Mouse (Mus musculus) retina, embryonic 14.5 days (tissue): ENCODE measurements around the gene Terf2.
"Not testable (repeated sequence)": the region's sequence is repeated elsewhere in the genome, so short reads cannot be mapped to it uniquely, and the experiment has no call there.

Experiments used
- DNase-seq: peaks from one replicate; pipeline ENCODE4 v3.0.0-alpha.2; 2015; ENCODE audit warnings: low spot score

Terf2 gene

DNA sequence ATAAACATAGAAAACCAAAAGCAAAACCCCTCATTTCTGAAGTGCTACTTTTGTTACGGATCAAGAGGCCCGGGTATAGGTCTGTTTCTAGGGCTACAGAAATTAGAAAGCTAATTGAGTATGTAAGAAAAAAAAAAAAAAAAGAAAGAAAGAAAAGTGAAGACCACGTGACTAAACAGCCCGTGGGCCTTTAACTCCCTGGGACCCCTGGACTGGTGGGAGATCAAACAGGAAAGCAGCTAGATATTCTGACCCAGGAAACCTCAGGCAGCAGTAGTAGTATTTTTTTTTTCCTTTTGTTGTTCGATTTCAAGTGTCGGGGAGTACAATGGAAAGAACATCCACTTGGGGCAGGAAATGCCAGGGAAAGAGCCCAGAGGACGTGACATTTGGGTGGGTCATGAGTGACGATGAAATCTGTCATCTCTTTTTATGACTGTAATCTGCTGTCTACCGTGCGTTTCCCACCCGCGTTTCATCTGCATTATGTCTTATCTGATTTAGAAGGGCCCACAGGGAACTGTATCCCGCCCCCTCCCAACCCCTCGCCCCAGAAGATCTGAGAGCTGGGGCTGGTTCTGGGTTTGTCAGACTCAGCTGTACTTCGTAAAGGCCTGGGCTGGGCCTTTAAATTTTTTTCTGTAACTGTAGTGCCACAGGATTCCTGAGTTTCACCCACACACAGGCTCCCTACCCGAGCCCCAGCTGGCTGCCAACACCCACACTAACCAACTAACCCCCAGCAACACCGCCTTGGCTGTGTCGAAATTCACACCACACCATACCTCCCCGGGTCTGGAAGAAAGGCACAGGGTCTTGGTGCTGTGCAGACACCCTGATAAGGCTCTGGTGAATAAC lies 18.0 kb upstream of the Terf2 start:
- DNase-seq, result no peak

- no peak for DNase-seq
These were observed 16.9 kb upstream of the Terf2 start for GRCm38 (mm10) chr8:107113209-107113608.

GRCm38 (mm10) chr8:107111340-107112105 lies 15.2 kb upstream of the Terf2 start:
- DNase-seq, result no peak

DNA sequence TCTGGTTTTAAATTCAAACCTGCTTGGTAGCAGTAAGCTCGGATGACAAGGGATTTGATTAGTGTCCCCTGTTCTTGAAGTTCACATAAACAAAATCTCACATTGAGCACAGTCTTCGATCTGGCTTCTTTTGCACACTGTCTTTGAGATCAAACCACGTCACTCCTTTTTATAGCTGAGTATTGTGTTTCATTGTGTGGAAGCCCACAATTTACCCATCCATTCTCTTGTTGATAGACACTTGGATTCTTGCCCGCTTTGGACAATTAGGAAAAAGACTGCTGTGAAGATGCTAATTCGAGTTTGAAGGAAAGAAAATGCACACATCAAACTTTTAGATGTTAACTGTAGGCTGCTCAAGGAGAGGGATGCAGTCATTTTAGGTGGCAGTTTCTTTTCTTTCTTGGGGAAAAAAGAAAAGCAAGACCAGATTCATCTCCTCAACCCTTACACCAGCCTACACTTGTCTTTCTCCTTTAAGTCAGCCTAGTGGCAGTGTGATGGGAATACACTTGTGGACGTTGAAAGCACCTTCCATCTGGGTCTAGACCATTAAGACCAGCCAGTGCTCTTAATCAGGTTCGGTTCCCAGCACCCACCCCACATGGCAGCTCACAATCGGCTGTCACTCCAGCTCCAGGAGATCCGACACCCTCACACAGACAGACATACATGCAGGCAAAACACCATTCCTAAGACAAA lies 14.4 kb upstream of the Terf2 start:
- DNase-seq, result no peak

- DNase-seq, result no peak
These were observed 13.6 kb upstream of the Terf2 start for GRCm38 (mm10) chr8:107109816-107110435.

- no peak for DNase-seq
These were observed 12.8 kb upstream of the Terf2 start for GRCm38 (mm10) chr8:107108978-107109720.

GRCm38 (mm10) chr8:107108089-107108488 lies 11.7 kb upstream of the Terf2 start:
- DNase-seq, result not testable (repeated sequence)

- peak; percentile 84 for DNase-seq
These were observed 8.2 kb upstream of the Terf2 start for GRCm38 (mm10) chr8:107104547-107104946.

DNA sequence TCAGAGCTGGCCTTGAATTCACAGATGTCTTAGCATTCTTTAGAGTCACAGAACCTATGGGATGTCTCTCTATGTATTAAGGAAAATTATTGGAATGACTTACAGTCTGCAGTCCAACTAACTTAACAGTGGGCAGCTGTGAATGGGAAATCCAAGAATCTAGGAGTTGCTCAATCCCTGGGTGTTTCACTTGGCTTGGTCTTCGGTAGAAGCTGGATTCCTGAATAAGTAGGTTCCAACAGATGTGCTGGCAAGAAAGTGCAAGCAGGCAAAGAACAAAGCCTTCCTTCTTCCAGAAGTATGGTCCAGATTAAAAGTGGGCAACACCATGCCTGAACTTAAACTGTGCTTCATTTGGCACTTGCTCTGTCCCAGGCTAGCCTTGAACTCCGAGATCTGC lies 4.3 kb upstream of the Terf2 start:
- DNase-seq, result no peak

- peak; percentile 32 for DNase-seq
These were observed 506 bp downstream of the Terf2 start for GRCm38 (mm10) chr8:107095717-107096365.

DNA sequence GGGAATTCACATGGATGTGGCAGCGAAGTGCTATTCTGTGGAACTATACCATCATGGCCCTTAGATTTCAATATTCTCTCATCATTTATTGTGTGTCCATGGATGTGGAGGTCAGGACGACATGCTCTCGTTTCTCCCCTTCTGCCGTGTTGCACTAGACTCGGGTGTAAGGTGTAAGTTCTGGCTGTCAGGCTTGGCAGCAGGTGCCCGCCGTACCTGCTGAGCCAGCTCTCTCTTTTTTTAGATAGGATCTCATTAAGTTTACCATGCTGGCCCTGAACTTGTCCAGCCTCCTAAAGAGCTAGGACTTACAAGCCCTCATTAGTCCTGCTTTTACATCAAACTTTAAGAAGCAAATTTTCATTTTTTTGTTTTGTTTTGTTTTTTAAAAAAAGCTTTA lies 5.8 kb downstream of the Terf2 start:
- no peak for DNase-seq

GRCm38 (mm10) chr8:107088526-107089063 lies 7.8 kb downstream of the Terf2 start:
- no peak for DNase-seq

DNA sequence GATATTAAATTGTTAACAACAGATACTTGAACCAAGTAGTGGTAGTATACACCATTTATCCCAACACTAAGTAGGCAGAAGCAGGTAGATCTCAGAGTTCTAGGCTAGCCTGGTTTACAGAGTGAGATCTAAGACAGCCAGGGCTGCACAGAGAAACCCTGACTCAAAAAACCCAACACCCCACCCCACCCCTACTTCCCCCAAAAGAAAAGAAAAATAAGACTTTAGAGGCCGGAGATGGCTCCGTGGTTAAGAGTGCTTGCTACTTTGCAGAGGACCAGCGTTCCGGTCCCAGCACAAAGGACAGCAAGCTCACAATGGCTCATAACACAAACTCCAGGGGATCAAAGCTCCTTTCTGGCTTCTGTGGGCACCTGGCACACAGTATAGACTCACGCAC lies 10.3 kb downstream of the Terf2 start:
- no peak for DNase-seq

GRCm38 (mm10) chr8:107085358-107085757 lies 11.0 kb downstream of the Terf2 start:
- DNase-seq, result no peak

- no peak for DNase-seq
These were observed 20.0 kb downstream of the Terf2 start for GRCm38 (mm10) chr8:107076239-107076888.

GRCm38 (mm10) chr8:107074128-107074527 lies 22.2 kb downstream of the Terf2 start:
- no peak for DNase-seq

DNA sequence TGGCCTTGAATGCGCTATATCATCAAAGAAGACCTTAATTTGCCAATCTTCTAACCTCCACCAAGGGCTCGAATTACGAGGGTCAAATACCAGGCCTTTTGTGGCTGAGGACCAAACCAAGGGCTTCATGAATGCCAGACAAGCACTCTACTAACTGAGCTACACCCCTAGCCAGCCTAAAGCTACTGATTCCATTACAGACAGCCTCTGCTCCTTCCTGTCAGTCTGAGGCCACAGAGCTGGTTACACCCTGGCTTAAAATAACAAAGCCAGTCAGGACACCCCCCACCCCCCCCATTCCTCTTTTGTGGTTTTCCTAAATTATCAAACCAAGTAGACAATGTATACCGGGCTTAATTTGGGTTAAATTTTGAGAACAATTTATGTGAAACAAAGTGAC lies 22.6 kb downstream of the Terf2 start:
- no peak for DNase-seq

DNA sequence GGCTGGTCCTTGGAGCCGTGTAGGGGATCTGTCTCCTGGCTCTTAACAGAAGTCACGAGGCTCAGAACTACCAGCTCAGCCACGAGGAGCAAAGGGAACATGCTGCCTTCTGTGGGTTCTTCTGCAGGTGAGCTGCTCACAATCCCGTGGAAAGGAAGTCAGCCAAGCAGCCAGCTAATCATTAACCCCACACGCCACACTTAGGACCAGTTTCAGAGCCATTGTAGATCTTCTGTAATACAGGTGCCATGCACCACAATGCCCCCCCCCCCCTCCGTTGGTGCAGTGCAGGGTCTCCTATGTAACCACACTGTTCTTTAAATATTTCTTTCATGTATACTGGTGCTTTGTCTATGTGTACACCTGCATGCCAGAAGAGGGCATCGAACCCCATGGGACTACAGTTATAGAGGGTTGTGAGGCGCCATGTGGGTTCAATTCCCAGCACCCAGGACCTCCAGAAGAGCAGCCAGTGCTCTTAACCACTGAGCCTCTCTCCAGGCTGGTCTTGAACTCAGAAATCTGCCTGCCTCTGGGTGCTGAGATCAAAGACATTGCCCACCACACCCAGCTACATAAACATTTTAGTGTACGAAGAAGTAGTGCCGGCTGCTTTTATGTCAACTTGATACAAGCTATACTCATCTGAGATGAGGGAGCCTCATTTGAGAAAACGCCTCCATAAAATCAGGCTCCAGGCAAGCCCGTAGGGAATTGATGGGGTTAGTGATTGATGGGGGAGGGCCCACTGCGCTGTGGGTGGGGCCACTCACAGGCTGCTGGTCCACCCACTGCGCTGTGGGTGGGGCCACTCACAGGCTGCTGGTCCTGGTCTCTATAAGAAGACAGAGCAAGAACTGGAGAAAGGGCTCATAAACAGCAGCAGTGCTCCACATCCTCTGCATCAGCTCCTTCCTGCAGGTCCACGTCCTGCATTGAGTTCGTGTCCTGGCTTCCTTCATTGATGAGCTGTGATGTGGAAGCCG lies 30.5 kb downstream of the Terf2 start, which contains the start of gene Tmed6:
TSS of gene Tmed6 (minus strand) at position 134 of the 986 bp plus-strand sequence.
- peak; percentile 23 for DNase-seq

DNA sequence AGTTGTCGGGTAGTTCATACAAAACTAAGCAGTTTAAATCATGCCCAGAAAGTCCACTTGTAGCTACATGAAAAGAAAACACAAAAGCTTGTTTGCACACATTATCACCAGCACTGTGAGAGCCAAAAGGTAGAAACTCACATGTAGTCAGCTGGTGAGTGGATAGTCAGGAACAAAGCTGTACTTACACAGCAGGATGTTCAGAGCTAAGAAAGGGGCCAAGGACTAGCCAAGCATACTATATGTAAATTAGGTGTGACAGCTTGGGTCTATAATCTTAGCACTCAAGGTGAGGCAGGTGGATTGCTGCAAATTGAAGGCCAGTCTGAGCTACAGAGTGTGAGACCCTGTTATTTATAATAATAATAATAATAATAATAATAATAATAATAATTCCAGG lies 33.7 kb downstream of the Terf2 start:
- no peak for DNase-seq
